Mouse (Mus musculus): ENCODE data around the gene Ifitm10. TPM values are rescaled to one million over a fixed set of nuclear protein-coding genes. Genes with fewer than 3 reads are reported as not detected.

Ifitm10 gene
- polyA plus RNA-seq, 1 experiment from 2014 or later: 4.0 TPM

DNA sequence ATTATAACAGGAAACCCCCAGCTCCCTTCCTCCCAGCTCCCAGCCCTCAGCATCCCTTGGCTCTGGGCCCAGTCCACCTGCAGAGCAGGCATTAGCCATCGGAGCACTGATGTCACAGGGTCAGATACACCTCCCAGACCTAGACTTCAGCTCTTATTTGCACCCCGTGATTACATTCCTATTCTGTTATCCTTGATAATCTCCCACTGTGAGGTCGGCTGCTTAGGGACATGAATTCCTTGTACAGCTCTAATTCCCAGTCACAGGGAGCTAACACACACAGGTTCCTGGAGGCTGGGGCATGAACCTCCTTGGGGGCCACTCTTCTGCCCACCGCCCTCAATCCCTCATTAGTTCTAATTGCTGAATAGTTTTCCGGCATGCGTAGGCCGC lies 27.2 kb upstream of the Ifitm10 start:
- H3K36me3 ChIP-seq: no peaks in the 10 kb centered on the region
- no peaks in the 10 kb centered on the region for H3K27me3 ChIP-seq
- no peak overlapping the region for H3K4me3 ChIP-seq
- ATAC-seq (ENCODE audit: insufficient number of reproducible peaks, low FRiP score, low TSS enrichment, low read depth): no peak
- WGBS: 44% methylated on average over 7 of the region's 7 CpGs
- H3K4me2 ChIP-seq: no peak overlapping the region
- H3K4me1 ChIP-seq: no peaks in the 10 kb centered on the region
- H3K9ac ChIP-seq: no peak overlapping the region
- no peak overlapping the region for H3K27ac ChIP-seq
- no peaks in the 10 kb centered on the region for H3K9me3 ChIP-seq

DNA sequence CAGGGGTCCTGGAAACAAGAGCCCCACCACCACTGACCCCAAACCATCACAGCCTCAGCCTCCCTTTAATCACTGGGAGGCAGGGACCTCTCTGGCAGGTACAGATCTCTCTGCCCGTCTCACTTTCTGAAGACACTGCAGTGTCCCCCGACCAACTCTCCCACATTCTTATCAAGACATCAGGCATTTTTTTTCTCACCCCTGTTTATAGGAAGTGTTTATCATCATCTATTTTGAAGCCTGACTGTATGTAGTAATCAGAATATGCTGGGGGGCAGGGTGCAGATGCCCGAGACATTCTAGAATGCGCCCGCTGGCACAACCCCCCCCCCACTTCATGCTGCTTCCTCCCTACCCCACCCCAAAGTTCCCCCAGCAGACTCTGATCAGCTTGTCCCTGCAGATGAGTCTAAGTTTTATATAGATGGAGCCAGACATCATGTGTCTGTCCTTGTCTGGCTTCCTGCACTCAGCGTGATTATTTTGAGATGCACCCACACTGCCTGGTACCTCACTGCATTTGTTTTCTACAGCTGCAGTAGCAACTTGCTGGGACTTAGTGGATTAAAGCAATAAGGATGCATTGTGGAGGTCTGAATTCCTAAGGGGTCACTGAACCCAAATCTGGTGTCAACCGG lies 26.7 kb upstream of the Ifitm10 start:
- H3K27me3 ChIP-seq: no peaks in the 10 kb centered on the region
- WGBS: 71% methylated on average over 7 of the region's 7 CpGs
- no peaks in the 10 kb centered on the region for H3K36me3 ChIP-seq
- no peak overlapping the region for H3K4me2 ChIP-seq
- H3K9ac ChIP-seq: no peak overlapping the region
- H3K9me3 ChIP-seq: no peaks in the 10 kb centered on the region
- no peak for ATAC-seq (ENCODE audit: insufficient number of reproducible peaks, low FRiP score, low TSS enrichment, low read depth)
- H3K4me1 ChIP-seq: no peaks in the 10 kb centered on the region
- H3K27ac ChIP-seq: no peak overlapping the region
- no peak overlapping the region for H3K4me3 ChIP-seq

- Histone ChIP-seq H3K4me2 (no peak overlapping the region), H3K4me1 (0 out of 2 replicates have a peak, but pooled peaks cover 3% of the 10 kb centered on the region), H3K9me3 (no peaks in the 10 kb centered on the region), H3K36me3 (no peaks in the 10 kb centered on the region), H3K9ac (no peak overlapping the region), H3K27me3 (no peaks in the 10 kb centered on the region), H3K4me3 (no peak overlapping the region), H3K27ac (no peak overlapping the region)
- 66% methylated on average over 1 of the region's 1 CpGs for WGBS
- no peak for ATAC-seq (ENCODE audit: insufficient number of reproducible peaks, low FRiP score, low TSS enrichment, low read depth)
Measured at GRCm38 (mm10) chr7:142399250-142399649, 25.7 kb upstream of the Ifitm10 start.

DNA sequence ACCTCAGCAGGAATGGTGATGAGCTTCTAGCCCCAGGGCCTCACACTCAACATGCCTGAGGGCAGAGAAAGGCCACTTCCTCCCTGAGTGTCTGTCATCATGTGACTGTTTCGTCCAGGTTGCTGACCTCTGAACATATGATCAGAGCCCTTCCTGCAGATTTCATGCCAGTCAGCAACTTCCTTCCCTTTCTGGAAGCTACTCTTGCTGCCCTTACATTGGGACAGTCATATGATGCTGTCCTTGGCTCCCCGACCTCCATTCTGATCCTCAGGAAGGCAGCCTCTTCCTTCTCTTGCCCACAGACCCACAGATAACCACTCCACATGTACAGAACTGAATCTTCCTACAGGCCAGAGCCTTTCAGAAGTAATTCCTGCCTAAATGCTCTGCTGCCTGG lies 24.5 kb upstream of the Ifitm10 start:
- Histone ChIP-seq H3K9me3 (no peaks in the 10 kb centered on the region), H3K36me3 (no peaks in the 10 kb centered on the region), H3K4me3 (no peak overlapping the region), H3K4me1 (0 out of 2 replicates have a peak, but pooled peaks cover 3% of the 10 kb centered on the region), H3K4me2 (no peak overlapping the region), H3K9ac (no peak overlapping the region), H3K27me3 (no peaks in the 10 kb centered on the region), H3K27ac (no peak overlapping the region)
- no peak for ATAC-seq (ENCODE audit: insufficient number of reproducible peaks, low FRiP score, low TSS enrichment, low read depth)
- WGBS: 51% methylated on average over 2 of the region's 2 CpGs

DNA sequence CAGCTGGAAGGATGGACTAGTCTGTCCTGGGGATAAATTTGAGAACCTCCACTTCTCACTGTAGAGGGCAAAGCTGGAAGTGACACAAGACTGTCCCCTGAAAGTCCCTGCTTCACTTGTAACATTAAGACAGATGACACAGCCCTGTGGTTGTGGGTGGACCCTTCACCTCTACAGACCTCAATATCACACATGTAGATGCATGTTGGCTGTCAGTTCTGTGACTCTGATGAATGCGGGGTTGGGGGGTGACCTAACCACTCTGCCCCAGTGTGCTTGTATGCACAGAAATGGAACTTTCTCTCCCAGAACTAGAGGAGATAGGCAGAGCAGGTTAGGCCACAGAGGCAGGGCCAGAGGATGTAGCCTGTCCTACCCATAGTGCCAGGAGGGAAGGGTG lies 23.1 kb upstream of the Ifitm10 start:
- no peak overlapping the region for H3K9ac ChIP-seq
- no peaks in the 10 kb centered on the region for H3K27me3 ChIP-seq
- WGBS: 81% methylated on average over 1 of the region's 1 CpGs
- no peak overlapping the region for H3K4me3 ChIP-seq
- H3K27ac ChIP-seq: no peak overlapping the region
- ATAC-seq (ENCODE audit: insufficient number of reproducible peaks, low FRiP score, low TSS enrichment, low read depth): no peak
- H3K4me2 ChIP-seq: no peak overlapping the region
- no peaks in the 10 kb centered on the region for H3K9me3 ChIP-seq
- H3K36me3 ChIP-seq: no peaks in the 10 kb centered on the region
- 0 out of 2 replicates have a peak, but pooled peaks cover 3% of the 10 kb centered on the region for H3K4me1 ChIP-seq

DNA sequence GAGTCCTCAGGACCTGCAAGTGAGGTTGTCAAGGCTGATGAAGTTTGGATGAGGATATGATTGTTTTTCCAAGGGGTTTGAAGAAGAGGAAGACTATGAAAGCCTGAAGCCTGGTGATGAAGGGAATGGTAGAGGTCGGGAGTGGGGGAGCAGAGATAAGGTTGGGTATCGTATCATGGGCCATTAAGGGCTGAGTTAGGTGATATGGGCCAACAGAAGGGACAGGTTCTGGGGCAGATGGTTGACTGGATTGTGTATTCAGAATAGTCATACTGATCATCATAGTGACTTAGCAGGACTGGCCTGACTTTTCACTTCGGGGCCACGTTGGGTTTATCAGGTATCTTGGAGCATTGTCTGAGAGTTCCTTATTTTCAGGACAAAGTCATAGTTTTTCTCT lies 21.9 kb upstream of the Ifitm10 start:
- no peaks in the 10 kb centered on the region for H3K36me3 ChIP-seq
- WGBS: 86% methylated on average over 4 of the region's 4 CpGs
- no peak for ATAC-seq (ENCODE audit: insufficient number of reproducible peaks, low FRiP score, low TSS enrichment, low read depth)
- 0 out of 2 replicates have a peak, but pooled peaks cover 3% of the 10 kb centered on the region for H3K4me1 ChIP-seq
- no peaks in the 10 kb centered on the region for H3K9me3 ChIP-seq
- no peak overlapping the region for H3K9ac ChIP-seq
- H3K4me2 ChIP-seq: no peak overlapping the region
- no peak overlapping the region for H3K4me3 ChIP-seq
- H3K27ac ChIP-seq: no peak overlapping the region
- no peaks in the 10 kb centered on the region for H3K27me3 ChIP-seq

- no peak for ATAC-seq (ENCODE audit: insufficient number of reproducible peaks, low FRiP score, low TSS enrichment, low read depth)
- H3K4me2 ChIP-seq: no peak overlapping the region
Measured at GRCm38 (mm10) chr7:142394261-142395190, 21.0 kb upstream of the Ifitm10 start.

DNA sequence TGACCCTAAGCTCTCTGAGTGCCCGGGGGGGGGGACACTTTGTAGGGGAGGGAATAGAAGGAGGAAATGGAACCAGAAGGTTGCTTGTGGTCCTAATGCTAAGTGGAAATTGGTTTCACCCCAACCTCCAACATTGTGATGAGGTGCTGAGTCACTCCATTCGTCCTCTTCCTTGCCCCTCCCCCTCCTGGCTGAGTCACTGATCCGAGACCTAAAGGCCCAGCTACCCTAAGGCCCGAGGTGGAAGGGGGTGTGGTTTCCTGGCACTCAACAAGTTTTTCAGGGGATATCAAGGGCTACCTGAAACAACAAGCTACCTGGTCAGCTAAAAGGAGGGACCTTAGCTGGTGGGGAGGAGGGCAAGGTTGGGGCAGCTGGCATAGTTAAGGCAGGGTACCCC lies 19.6 kb upstream of the Ifitm10 start:
- H3K36me3 ChIP-seq: no peaks in the 10 kb centered on the region
- WGBS: 26% methylated on average over 4 of the region's 4 CpGs
- no peaks in the 10 kb centered on the region for H3K9me3 ChIP-seq
- no peak overlapping the region for H3K27ac ChIP-seq
- no peak for ATAC-seq (ENCODE audit: insufficient number of reproducible peaks, low FRiP score, low TSS enrichment, low read depth)
- no peak overlapping the region for H3K4me2 ChIP-seq
- H3K4me3 ChIP-seq: no peak overlapping the region
- peaks cover 5% of the 10 kb centered on the region; the same call in 1 of the 2 replicates for H3K4me1 ChIP-seq
- no peaks in the 10 kb centered on the region for H3K27me3 ChIP-seq
- no peak overlapping the region for H3K9ac ChIP-seq

More at GRCm38 (mm10) chr7:142394261-142395190, 21.0 kb upstream of the Ifitm10 start:
- Histone ChIP-seq H3K27ac (no peak overlapping the region), H3K4me3 (no peak overlapping the region), H3K27me3 (no peaks in the 10 kb centered on the region), H3K36me3 (no peaks in the 10 kb centered on the region), H3K4me1 (0 out of 2 replicates have a peak, but pooled peaks cover 3% of the 10 kb centered on the region), H3K9me3 (no peaks in the 10 kb centered on the region), H3K9ac (no peak overlapping the region)
- 63% methylated on average over 6 of the region's 6 CpGs for WGBS

- Histone ChIP-seq H3K36me3 (no peaks in the 10 kb centered on the region), H3K9me3 (no peaks in the 10 kb centered on the region), H3K27ac (no peak overlapping the region), H3K27me3 (no peaks in the 10 kb centered on the region), H3K4me1 (peaks cover 13% of the 10 kb centered on the region), H3K4me2 (no peak overlapping the region), H3K4me3 (no peak overlapping the region), H3K9ac (no peak overlapping the region)
- no peak for ATAC-seq (ENCODE audit: insufficient number of reproducible peaks, low FRiP score, low TSS enrichment, low read depth)
- WGBS: 69% methylated on average over 4 of the region's 4 CpGs
Measured at GRCm38 (mm10) chr7:142391609-142392008, 18.1 kb upstream of the Ifitm10 start.

GRCm38 (mm10) chr7:142391108-142391507 lies 17.6 kb upstream of the Ifitm10 start:
- WGBS: 76% methylated on average over 3 of the region's 3 CpGs

GRCm38 (mm10) chr7:142389961-142390650 lies 16.6 kb upstream of the Ifitm10 start:
- Histone ChIP-seq H3K27me3 (no peaks in the 10 kb centered on the region), H3K4me2 (no peak overlapping the region), H3K36me3 (peaks cover 8% of the 10 kb centered on the region; the same call in 1 of the 2 replicates), H3K27ac (no peak overlapping the region), H3K9me3 (no peaks in the 10 kb centered on the region), H3K4me1 (peaks cover 27% of the 10 kb centered on the region), H3K4me3 (no peak overlapping the region), H3K9ac (no peak overlapping the region)
- 91% methylated on average over 3 of the region's 3 CpGs for WGBS
- no peak for ATAC-seq (ENCODE audit: insufficient number of reproducible peaks, low FRiP score, low TSS enrichment, low read depth)

More at GRCm38 (mm10) chr7:142391108-142391507, 17.6 kb upstream of the Ifitm10 start:
- Histone ChIP-seq H3K9ac (no peak overlapping the region), H3K9me3 (no peaks in the 10 kb centered on the region), H3K27me3 (no peaks in the 10 kb centered on the region), H3K4me3 (no peak overlapping the region), H3K4me1 (peaks cover 18% of the 10 kb centered on the region), H3K36me3 (no peaks in the 10 kb centered on the region), H3K27ac (no peak overlapping the region), H3K4me2 (no peak overlapping the region)
- no peak for ATAC-seq (ENCODE audit: insufficient number of reproducible peaks, low FRiP score, low TSS enrichment, low read depth)

All from limb, embryonic 15.5 days (tissue).